Mouse (Mus musculus) gastrocnemius, adult 8-10 months (tissue): ENCODE measurements around the gene Meiob. TPM values are rescaled to one million over a fixed set of nuclear protein-coding genes. Genes with fewer than 3 reads are reported as not detected.

Experiments used
- DNase-seq, 2 experiments: peaks; one replicate each; pipeline ENCODE4 v3.0.0; 2022; ENCODE audit warnings: low spot score in 2 of 2
- total RNA-seq, 4 experiments: library from RNA; stranded (reverse); gene quantifications; 2 replicates each; pipeline ENCODE4 v1.2.4; 2022

Gene Meiob
- not detected for total RNA-seq

DNA sequence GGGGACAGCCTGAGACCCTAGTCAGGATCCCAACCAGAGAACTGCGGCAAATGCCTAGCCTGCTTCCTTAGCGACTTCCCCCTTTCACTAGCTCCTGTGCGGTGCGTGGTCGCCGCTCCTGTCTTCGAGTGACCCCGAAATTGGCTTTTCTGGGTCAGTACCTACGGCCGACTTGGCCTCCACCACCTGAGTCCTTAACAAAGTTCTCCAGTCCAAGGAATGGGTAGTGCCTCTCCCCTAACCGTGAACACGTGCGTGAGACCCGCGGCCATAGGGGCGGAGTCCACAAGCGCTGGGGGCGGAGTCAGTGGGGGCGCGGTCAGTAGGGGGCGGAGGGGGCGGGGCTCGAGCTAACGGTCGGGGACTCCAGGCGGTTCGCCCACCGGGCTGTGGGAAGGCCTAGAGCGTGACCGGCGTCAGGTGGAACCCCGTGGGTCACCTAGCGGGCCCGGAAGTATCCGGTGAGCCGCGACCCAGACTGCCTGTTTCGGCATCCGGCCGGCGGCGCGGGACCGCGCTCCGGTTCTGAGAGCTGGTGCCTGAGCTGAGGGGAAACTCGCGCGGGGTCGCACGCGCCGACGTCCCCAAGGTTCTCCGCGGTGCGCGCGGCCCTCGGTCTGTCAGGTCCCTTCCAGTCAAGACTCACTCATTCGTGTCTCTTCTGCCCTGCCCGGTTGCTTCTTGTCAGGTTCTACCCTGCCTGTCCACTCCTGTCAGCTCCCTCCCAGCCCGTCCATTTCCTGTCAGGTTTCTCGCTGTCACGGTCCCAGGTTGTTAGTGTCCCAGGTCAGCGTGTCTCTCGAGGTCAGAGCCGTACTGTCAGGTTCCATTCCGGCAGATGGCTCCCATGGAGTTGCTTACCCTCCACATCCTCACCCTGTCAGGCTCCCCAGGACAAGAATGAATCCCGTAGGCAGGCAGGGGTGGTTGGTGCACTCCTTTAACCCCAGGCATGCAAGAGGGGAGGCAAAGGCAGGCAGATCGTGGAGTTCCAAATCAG, at the start of gene Meiob:
Meiob (plus strand) TSS at position 338 of the 1,000 bp plus-strand sequence.
- DNase-seq: peak in 1 of 2 experiments; percentile 22

DNA sequence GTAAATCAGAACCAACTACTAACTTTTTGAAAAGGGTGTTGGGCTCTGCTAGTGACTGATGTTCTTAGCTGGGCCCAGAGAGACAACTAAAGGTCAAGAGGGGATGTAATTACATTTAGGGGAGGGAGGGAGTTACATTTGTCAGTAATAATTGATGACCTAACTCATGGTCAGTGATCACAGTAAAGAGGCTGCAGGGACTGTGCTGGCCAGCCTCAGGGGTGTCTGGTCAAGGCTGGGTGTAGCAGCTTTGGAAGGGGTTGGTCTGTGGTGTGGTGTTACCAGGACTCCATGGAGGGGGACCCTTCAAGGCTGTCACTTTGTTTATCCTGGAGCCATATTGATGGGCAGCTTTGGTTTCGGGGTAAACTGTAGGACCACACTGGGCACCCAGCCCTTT, 46.7 kb upstream of the Meiob start:
- no peak for DNase-seq

DNA sequence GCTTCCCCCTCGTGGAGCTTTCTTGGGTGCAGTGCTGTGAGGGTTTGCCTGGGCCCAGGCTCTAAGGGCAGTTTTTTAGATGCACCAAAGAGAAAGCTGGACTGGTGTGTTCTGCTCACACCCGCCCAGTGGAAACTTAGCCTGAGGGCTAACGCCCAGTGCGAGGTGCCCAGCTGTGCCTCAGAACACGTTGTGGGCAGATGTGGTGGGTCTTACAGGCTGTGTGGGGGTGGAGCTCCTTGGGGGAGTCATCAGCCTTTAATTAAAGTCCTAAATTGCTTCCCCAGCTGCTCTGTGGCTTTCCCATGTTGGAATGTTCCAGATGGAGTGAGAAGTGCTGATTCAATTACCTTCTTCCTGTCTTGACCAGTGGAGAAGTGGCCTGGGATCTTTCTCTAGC, 43.0 kb upstream of the Meiob start:
- no peak for DNase-seq

DNA sequence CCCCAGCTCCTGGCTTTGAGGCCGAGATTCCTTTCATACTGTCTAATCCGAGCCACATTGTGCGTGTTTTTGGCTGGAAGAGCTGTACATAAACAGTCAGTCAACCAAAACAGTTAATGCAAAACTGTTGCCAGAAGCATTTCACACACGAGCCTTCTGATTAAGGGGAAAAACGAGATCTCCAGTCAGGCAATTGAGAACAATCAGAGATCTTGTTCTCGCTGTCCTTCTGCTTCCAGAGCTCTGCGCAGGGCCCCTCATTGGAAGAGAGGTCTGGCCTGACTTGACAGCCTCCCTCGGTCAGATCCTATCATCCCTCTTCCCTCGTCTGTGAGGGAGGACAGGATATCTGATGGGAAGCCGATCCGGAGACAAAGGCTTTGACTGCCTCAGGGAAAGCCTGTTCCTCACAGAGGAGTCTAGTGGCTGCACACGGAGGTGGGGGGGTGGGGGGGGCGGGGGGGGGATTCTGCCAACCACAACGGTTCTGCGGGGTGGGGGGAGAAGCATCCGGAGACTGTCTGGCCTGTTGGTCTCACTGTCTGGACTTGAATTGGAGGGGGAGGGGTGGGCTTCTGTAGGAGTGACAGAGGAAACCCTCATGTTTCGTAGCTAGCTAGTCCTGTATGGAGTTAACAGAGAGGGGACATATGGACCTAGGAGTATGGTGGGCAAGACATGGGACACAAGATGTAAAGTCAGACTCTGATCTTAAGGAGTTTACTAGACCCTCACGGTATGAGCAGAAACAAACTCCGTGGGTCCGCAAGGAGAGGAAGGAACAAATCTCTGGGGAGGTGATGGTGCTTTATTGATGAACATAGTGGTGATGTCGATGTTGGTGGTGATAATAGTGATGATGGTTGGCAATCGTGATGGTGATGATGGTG, 38.8 kb upstream of the Meiob start:
- no peak for DNase-seq

DNA sequence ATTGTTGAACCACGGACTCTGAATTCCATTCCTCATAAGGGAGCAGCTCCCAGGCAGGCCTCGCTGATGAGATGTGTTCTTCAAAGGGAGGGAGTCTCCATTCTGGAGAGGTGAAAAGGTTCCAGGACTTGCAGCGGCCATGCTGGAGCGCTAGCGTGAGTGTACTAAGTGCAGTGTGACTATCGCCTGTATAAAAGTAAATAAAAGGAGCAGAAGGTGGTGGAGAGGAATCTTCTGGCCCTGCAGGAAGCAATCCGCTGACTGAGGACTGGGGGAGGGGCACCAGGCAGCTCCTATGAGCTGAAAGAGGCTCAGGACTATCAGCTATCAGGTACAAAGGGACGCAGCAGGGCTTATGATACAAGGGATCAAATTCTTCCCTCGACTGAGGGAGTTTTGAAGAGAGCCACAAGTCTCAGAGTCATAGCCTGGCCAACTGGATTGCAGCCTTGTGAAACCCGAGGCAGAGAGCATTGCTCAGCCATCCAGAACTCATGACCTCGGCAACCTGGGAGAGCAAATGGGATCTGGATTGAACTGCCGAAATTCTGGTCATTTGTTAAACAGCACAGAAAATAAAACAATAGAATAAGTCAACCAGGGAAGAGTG, 37.7 kb upstream of the Meiob start:
- DNase-seq: no peak

DNA sequence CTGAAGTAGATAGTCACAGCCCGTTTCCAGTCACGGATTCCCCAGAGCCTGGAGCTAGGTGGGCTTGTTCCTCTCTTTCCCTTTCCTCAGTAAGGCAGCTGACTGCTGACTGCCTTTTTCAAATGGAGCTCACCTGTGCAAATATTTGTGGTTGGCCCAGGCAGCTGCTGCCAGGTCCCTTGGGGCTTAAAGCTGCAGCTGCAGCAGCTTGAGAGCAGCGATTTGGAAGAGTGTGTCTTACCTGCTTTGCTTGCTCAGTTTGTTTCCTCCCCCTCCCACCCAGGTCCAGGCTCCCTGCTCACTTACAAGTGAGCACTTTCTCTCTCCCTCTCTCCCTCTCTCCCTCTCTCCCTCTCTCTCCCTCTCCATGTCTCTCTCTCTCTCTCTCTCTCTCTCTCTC, 34.9 kb upstream of the Meiob start:
- DNase-seq: no peak

DNA sequence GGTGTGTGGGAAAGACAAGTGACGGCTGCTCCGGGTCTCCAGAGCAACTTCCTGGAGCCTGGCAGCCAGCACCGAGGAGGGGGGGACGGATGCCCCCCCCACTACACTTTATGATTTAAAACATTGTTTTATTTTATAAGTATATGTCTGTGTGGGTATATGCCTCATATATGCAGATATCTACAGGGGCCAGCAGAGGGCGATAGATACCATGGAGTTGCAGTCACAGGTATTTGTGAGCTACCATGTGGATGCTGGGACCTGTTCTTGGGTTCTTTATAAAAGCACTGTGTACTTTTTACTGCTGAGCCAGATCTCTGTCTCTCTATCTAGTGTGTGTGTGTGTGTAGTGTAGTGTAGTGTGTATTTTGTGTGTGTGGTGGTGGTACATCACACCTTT, 30.8 kb upstream of the Meiob start:
- no peak for DNase-seq

DNA sequence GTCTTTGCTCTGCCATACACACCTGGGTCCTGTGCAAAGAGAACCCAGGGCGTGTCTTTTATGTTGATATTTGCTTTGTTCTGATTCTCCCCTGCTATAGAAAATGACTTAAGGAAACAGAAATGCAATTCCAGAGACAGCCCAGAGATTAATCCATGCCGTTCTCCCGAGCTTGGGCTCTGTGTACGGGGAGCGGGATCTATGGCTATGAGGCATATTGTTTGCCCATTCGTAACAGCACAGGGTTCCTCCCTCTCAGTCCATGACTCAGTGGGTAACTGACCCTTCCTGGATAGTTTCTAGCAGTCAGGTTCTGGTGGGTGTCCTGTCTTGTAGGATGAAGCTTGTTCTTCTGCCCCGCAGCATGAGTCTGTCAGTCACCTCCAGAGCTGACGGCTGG, 28.9 kb upstream of the Meiob start:
- DNase-seq: no peak

DNA sequence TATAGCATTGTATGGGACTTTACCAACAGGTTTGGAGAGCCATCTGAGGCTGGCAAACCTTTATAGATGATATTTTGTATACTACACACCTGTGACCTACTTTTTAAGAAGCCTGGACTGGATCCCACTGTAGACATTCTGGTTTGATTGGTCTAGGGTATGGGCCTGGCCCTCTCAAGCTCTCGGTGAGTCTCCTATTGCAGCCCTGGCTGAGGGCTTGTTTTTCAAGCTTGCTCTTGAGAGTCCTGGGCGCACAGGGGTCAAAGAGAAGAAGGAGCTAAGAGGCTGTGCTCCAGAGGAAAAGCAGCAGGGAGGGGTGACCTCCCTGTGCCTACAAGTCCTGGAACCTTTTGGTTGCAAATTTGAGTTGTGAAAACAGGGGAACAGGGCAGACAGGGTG, 27.0 kb upstream of the Meiob start:
- DNase-seq: no peak

DNA sequence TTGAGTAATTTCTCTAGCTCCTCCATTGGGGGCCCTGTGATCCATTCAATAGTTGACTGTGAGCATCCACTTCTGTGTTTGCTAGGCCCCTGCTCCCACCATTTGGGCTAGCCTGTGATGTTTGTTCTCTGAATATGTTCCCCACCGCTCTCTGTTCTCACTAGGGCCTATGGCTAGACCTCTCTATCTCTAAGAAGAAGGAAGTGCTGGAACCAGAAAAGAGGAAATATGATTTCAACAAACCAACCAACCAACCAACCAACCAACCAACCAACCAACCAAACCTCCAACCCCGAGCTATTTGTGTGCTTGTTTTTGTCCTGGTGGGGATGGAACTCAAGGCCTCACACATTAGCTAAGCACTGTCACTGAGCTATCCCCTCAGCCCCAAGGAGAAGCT, 23.3 kb upstream of the Meiob start:
- DNase-seq: no peak

DNA sequence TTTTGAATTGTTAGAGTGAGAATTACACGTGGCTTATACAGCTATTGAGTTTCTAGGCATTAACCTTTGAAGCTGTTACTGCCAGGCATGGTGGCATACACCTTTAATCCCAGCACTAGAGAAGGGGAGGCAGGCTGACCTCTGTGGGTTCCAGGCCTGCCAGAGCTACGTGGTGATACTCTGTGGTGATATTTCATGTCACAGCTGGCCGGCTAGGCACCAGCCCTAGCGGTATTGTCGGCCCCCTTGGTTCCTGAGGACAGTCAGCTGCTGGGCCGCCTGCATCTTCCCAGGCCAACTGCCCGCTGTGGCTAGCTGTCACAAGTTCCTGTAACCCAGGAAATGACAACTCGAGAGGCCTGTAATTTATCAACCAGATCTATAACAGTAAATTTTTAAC, 11.9 kb upstream of the Meiob start:
- DNase-seq: no peak

DNA sequence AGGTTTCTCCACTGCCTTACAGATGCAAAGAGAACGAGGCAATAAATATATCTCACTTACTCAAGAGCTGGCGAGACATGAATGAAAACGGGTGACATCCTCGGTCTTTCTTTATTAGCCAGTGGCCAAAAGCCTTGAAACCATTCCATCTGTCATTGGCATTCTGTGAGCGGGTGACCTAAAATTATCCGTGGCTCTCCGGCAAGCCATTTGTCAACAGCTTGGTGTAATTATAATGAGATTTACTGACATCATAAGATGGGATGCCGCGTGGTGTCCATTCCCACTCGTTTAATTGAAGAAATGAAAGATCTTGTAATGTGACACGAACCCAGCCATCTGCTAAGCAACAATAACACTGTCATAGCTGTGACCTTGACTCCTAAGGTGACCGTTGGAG, 9.3 kb upstream of the Meiob start:
- DNase-seq: no peak

DNA sequence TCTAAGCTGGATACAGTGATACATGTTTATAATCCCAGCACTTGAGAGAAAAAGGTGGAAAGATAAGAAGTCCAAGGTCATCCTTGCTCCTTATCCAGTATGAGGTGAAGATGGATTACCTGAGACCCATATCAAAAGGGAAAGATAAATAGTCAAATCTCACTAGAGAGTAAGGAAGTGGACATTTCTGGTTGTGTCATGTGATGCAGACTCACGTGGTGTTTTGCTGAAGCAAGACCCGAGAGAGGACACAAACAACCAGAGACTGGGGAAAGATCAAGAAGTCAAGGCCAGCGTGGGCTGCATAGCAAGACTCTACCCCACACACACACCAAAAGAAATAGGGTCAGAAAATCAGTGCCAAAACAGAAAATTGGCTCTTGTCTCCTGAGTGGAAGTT, 7.1 kb upstream of the Meiob start:
- no peak for DNase-seq

DNA sequence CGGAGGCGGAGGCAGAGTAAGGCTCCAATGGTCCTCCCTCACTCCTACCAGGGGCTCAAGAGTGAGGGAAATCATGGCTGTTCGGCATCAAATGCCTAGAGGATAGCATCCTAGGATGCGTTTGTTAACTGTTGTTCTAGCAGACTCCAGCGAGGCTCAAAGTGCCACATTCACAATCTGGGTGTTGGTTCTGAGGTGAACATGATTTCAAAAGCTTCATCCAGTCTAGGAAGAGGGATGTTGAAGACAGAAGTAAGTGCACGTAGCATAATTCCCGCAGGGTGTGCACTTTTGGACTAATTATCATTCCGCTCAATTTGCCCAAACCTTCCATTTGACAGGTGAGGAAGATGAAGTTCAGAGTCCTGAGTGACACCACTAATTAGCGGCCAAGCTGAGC, 5.9 kb upstream of the Meiob start:
- no peak for DNase-seq

DNA sequence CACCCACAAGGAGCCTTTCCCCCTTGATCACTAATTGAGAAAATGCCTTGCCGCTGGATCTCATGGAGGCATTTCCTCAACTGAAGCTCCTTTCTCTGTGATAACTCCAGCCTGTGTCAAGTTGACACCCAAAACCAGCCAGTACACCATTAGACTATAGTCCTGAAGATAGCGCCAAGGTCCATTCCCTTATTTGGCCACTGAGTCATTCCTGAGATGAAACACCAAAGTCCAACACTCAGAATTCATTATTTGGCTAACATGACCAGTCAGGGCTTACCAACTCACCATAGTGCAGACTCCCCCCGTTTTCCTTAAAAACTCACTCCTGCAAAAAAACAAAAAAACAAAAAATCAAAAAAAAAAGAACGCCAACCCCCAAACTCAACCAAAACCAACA, 4.6 kb upstream of the Meiob start:
- DNase-seq: no peak

DNA sequence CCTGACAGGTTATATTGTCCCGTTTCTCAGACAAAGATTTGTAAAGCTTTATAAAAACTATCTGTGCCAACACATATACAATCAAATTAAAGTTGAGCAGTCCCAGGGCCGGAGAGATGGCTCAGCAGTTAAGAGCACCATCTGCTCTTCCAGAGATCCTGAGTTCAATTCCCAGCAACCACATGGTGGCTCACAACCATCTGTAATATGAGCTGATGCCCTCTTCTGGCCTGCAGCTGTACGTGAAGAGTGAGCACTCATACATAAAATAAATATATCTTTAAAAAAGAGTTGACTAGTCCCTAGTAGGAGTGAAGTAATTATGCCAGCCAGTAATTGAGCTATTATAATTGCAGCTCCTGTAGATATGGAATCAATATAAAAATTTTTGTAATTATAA, 3.6 kb upstream of the Meiob start:
- no peak for DNase-seq

DNA sequence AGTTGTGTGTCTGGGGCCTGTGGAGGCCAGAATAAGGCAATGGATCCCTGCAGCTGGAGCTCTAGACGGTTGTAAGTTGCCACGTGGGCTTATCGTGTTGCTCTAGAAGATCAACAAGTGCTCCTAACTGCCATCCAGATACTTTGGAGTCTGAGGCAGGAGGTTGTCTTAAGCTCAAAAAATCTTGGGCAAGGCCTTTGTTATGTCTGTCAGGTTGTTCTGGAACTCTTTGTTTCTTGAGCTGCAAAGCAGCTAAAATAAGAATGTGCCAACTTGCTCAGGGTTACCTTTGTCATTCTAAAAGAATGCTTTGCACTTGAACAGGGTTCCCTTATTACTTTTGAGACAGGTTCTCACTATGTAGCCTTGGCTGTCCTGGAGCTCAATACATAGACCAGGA, 7.1 kb downstream of the Meiob start:
- no peak for DNase-seq

DNA sequence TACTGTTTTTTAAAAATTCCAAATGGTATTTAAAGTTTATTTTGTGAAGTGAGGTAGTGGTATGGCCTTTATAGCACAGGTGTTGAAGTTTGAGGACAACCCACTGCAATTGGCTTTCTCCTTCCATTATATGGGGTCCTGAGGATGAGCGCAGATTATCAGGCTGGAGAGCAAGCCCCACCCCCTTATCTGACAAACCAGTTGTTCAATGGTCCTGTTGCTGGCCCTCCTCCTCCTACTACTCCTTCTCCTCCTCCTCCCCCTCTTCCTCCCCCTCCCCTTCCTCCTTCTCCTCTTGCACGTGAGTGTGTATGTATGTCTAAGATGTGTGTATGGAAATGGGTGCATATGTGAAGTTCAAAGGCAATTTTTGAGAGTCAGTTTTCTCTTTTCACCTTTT, 8.1 kb downstream of the Meiob start:
- DNase-seq: no peak

DNA sequence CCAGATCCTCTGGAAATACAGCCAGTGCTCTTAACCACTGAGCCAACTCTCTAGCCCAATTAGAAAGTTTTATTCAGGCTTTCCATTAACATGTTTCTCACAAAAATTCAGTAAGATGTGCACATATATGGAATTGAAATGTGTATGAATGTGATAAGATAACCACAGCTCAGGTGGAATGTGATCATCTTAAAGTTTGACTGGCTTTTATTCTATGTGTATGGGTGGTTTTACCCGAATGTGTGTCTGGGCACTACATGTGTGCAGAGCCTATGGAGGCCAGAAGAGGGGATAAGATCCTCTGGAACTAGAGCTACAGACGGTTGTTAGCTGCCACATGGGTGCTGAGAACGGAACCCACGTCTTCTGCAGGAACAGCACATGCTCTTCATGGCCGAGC, 11.2 kb downstream of the Meiob start:
- no peak for DNase-seq

DNA sequence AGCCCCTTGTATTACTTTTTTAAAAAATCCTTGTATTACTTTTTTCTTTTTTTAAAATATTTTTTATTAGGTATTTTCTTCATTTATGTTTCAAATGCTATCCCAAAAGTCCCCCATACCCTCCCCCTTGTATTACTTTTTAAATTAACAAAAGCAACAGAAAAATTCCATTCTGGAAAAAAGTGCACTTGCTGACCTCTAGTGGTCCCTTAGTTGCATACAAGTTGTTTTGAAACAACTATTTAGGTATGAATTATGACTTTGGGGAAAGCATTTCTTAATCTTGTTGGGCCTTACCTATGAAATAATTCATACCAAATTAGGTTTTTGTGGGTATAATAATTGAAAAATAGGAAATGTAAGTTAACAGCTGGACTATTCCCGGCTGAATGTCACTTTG, 13.4 kb downstream of the Meiob start:
- no peak for DNase-seq

DNA sequence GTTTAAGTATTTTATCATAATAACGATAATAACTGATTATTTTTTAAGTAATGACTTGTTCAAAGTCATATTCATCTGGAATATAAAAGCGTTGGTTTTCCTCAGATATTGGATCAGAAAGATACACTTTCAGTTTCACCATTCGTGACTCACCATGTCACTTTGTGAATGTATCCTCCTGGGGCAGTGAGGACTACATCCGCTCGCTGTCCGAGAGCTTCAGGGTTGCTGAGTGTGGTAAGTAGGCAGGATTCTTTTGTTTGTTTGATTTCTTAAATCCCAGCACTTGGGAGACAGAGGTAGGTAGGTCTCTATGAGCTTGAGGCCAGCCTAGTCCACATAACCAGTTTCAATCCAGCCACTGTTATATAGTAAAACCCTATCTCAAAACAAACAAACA, 14.1 kb downstream of the Meiob start:
- DNase-seq: no peak

DNA sequence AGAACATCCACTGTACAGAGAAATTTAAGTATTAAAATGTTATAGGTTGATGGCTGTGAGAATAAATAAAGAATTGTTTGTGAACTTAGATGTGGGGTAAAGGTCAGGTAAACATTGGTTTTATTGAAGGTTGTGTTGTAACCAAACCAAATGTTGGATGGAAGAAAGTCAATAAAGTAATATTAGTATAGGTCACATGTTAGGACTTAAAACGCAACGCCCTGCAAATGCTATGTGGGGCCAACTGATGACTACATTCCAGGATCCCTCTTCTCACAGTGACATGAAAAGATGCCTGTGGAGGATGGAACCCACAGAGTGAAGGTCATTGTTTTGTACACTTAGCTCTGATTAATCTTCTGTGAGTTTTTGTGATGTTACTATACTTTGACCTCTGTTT, 15.4 kb downstream of the Meiob start:
- no peak for DNase-seq
